Mouse (Mus musculus) retina, embryonic 14.5 days (tissue): ENCODE measurements around the gene Sema3f.

Source experiments
- DNase-seq: peaks from one replicate; pipeline ENCODE4 v3.0.0-alpha.2; 2015; ENCODE audit warnings: low spot score

The Sema3f gene

DNA sequence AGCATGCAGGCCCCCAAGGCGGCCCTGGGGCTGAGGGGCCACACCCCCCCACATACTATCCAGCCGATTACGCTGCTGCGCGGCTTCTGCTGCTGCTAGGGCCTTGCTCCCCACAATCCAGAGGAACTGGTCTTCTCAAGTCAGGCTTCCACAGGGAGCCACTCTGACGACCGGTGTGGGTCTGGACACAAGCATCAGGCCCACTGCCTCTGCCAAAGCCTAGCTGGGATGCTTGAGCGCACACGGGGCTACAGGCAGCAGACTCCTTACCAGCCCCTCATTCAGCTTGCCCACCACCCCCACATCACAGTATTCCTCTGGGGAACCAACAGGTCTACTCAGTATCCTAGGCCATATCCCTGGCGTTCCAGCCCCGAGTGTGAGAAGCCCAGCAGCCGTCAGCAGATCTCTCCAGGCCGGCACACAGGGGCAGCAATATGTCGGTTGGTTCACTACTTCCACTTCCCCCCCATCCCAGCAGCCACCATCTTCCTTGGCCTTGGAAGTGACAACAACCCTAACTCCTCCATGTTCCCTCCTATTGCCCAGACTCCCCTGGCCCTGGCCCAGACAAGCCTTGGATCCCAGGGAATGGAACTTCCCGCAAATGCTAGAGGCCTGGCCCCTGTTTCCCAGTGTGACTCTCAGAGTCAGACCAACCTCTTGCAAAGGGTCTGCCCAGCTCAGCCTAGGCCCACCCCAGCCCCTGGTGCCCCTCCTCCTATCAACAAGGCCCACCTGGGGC is 76.4 kb downstream of the Sema3f start:
- DNase-seq = no peak

- peak; percentile 70 for DNase-seq
These were observed 77.1 kb downstream of the Sema3f start for GRCm38 (mm10) chr9:107633091-107633660.

GRCm38 (mm10) chr9:107632478-107632877 is 77.8 kb downstream of the Sema3f start:
- DNase-seq = no peak

DNA sequence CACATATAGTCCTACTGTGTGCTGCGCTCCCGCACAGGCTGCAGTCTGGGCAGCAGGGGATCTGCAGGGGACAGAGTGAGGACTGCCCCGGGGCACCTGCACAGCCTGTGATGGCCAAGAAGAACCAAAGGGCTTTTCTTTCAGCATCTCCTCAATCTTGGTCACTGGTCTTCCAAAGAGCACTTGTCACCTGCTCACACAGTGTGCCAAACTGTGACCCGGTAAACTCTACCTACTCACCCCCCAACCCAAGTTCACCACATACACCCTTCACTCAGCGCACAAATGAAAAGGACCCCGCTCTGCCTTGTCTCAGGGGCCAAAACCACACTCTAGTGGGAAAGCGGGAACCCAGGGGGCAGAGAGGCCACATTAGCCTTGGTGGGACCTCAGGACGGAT is 78.4 kb downstream of the Sema3f start:
- DNase-seq = no peak
